In genomic region chr7:120980041-120980440, GRCm38 (mm10) we compare ENCODE assay signal across 14 mouse cellular contexts. TPM values are rescaled to one million over a fixed set of nuclear protein-coding genes. Genes with fewer than 3 reads are reported as not detected.
DNase-seq lines count a peak whose midpoint lies in the region; ATAC-seq and TF ChIP-seq lines count a peak whose summit lies in the region.
"Had no signal": no experiment of that assay in that cellular context is flagged by ENCODE, and none has a peak within 500 bp of the region (broad histone marks: within the 10 kb centered on the region; RNA-seq: fewer than 3 reads in every experiment).

No protein-coding gene starts in this region.

- no peaks in the 10 kb centered on the region for H3K36me3 ChIP-seq in kidney, adult 2 months (ENCODE audit: control insufficient read depth, insufficient read depth, low read length)
- H3K36me3 ChIP-seq in embryonic facial prominence, embryonic 10.5 days (replicated peaks), result no peaks in the 10 kb centered on the region
- H3K36me3 ChIP-seq in hindbrain, embryonic 16.5 days (ENCODE audit: control insufficient read depth, insufficient read depth, low read length), result no peaks in the 10 kb centered on the region
- no peaks in the 10 kb centered on the region for H3K36me3 ChIP-seq in midbrain, embryonic 14.5 days (ENCODE audit: control insufficient read depth, insufficient read depth, low read length)

- H3K4me2 ChIP-seq in hindbrain, embryonic 16.5 days (ENCODE audit: low read length), result peak overlapping the region; percentile 87; the same call in 1 of the 2 replicates
- peak overlapping the region; percentile 89 for H3K4me2 ChIP-seq in midbrain, embryonic 14.5 days (ENCODE audit: low read length)

- TF ChIP-seq CTCF in kidney, adult 2 months (conservative IDR thresholded peaks at IDR 0.05; ENCODE audit: insufficient read depth, insufficient read length, low read depth, low read length), result no peak

- H3K4me1 ChIP-seq in kidney, adult 2 months (ENCODE audit: control insufficient read depth, insufficient read depth, low read length), result peaks cover 12% of the 10 kb centered on the region
- H3K4me1 ChIP-seq in embryonic facial prominence, embryonic 10.5 days, result peaks cover 30% of the 10 kb centered on the region
- H3K4me1 ChIP-seq in hindbrain, embryonic 16.5 days (ENCODE audit: control insufficient read depth, insufficient read depth, low read depth, low read length), result peaks cover 12% of the 10 kb centered on the region
- H3K4me1 ChIP-seq in midbrain, embryonic 14.5 days (ENCODE audit: control insufficient read depth, insufficient read depth, low read length), result peaks cover 24% of the 10 kb centered on the region

- no peak overlapping the region for H3K9ac ChIP-seq in hindbrain, embryonic 16.5 days (ENCODE audit: low read depth, low read length)
- no peak overlapping the region for H3K9ac ChIP-seq in midbrain, embryonic 14.5 days (replicated peaks; ENCODE audit: low read length)
- H3K9ac ChIP-seq: forebrain, postnatal 0 days had no signal

- H3K27ac ChIP-seq in kidney, adult 2 months (ENCODE audit: insufficient read depth, low read depth, low read length), result 0 out of 2 replicates have a peak overlapping the region, but pooled peaks have one; percentile 20
- H3K27ac ChIP-seq in embryonic facial prominence, embryonic 10.5 days (replicated peaks), result no peak overlapping the region
- H3K27ac ChIP-seq in hindbrain, embryonic 16.5 days (ENCODE audit: low read depth, low read length), result no peak overlapping the region
- no peak overlapping the region for H3K27ac ChIP-seq in midbrain, embryonic 14.5 days (replicated peaks; ENCODE audit: low read depth, low read length)

- no peak for TF ChIP-seq POLR2A in kidney, adult 2 months (IDR thresholded peaks at IDR 0.05; ENCODE audit: low read depth, low read length)

- intact Hi-C loops in left cerebral cortex, postnatal 4 days (cut with DNase I), result no loop called here

- H3K27me3 ChIP-seq in kidney, adult 2 months (replicated peaks; ENCODE audit: control insufficient read depth, insufficient read depth, low read length), result no peaks in the 10 kb centered on the region
- H3K27me3 ChIP-seq in embryonic facial prominence, embryonic 10.5 days (replicated peaks; ENCODE audit: low read depth, poor library complexity, severe bottlenecking), result no peaks in the 10 kb centered on the region
- H3K27me3 ChIP-seq in hindbrain, embryonic 16.5 days (replicated peaks; ENCODE audit: control insufficient read depth, insufficient read depth, low read length), result no peaks in the 10 kb centered on the region
- no peaks in the 10 kb centered on the region for H3K27me3 ChIP-seq in midbrain, embryonic 14.5 days (ENCODE audit: control insufficient read depth, insufficient read depth, low read length)

- no peaks in the 10 kb centered on the region for H3K9me3 ChIP-seq in embryonic facial prominence, embryonic 10.5 days
- H3K9me3 ChIP-seq in hindbrain, embryonic 16.5 days (ENCODE audit: control insufficient read depth, low read length), result no peaks in the 10 kb centered on the region
- H3K9me3 ChIP-seq in midbrain, embryonic 14.5 days (ENCODE audit: control insufficient read depth, low read length), result no peaks in the 10 kb centered on the region

- no peak for DNase-seq in kidney, adult 2 months
- DNase-seq in kidney, adult 8-10 months, result no peak
- DNase-seq in embryonic facial prominence, embryonic 10.5 days (ENCODE audit: low spot score), result no peak
- DNase-seq in midbrain, embryonic 14.5 days, result no peak
- no peak for DNase-seq in adrenal gland, postnatal 14 days
- DNase-seq in left cerebral cortex, postnatal 4 days, result no peak
- no peak for DNase-seq in T-cell, adult 2 months (ENCODE audit: low spot score)
- DNase-seq: cerebellum, adult 8-10 months; forebrain, postnatal 0 days; right cerebral cortex, postnatal 14 days; thymus, postnatal 4 days had no signal

- no peak for ATAC-seq in hindbrain, embryonic 16.5 days
- ATAC-seq in midbrain, embryonic 14.5 days (ENCODE audit: low FRiP score, low TSS enrichment), result no peak
- ATAC-seq: forebrain, postnatal 0 days had no signal

- H3K4me3 ChIP-seq in kidney, adult 2 months (ENCODE audit: insufficient read depth, low read depth, low read length), result no peak overlapping the region
- H3K4me3 ChIP-seq in embryonic facial prominence, embryonic 10.5 days, result peak overlapping the region; percentile 96; the same call in 1 of the 2 replicates
- H3K4me3 ChIP-seq in hindbrain, embryonic 16.5 days (ENCODE audit: low read length), result no peak overlapping the region
- H3K4me3 ChIP-seq in midbrain, embryonic 14.5 days (replicated peaks; ENCODE audit: low read depth, low read length), result no peak overlapping the region; the same call in 1 of the 2 replicates

- 82% methylated on average over 4 of the region's 4 CpGs for WGBS in kidney, adult 2 months
- WGBS in embryonic facial prominence, embryonic 10.5 days, result 90% methylated on average over 4 of the region's 4 CpGs
- WGBS in hindbrain, embryonic 16.5 days, result 93% methylated on average over 4 of the region's 4 CpGs
- WGBS in midbrain, embryonic 14.5 days, result 91% methylated on average over 4 of the region's 4 CpGs

RNA-seq across cellular contexts. Expression of gene Cdr2, which starts 2.1 kb away (rescaled TPM):
- polyA plus RNA-seq in kidney, adult 2 months (2012; rRNA removed), result 28.5 and 30.8 TPM in 2 replicates
- 11.5 and 14.5 TPM in 2 replicates for polyA plus RNA-seq in embryonic facial prominence, embryonic 10.5 days (2016; fragmentation: Nextera tagmentation; extraction: Ambion mirVana)
- 14.7 and 15.3 TPM in 2 replicates for polyA plus RNA-seq in hindbrain, embryonic 16.5 days (2015; fragmentation: Nextera tagmentation; extraction: Ambion mirVana)
- polyA plus RNA-seq in midbrain, embryonic 14.5 days (2014; fragmentation: Nextera tagmentation; extraction: Ambion mirVana), result 16.3 and 17.8 TPM in 2 replicates
- total RNA-seq in adrenal gland, postnatal 14 days (2021), result 14.2 and 16.3 TPM in 2 replicates
- 10 to 100 TPM in 1 of 2 experiments, 1 to 10 TPM in 1; 8.5 to 11.4 TPM for total RNA-seq in left cerebral cortex, postnatal 4 days (2021)

RNA-seq across cellular contexts. Expression of gene Mfsd13b, which starts 2.3 kb away (rescaled TPM):
- polyA plus RNA-seq in kidney, adult 2 months (2012; rRNA removed), result 1.1 and 1.2 TPM in 2 replicates
- 0.40 and 0.62 TPM in 2 replicates for polyA plus RNA-seq in embryonic facial prominence, embryonic 10.5 days (2016; fragmentation: Nextera tagmentation; extraction: Ambion mirVana)
- 0.35 TPM in 1 of 2 replicates, not detected in the other for polyA plus RNA-seq in hindbrain, embryonic 16.5 days (2015; fragmentation: Nextera tagmentation; extraction: Ambion mirVana)
- polyA plus RNA-seq in midbrain, embryonic 14.5 days (2014; fragmentation: Nextera tagmentation; extraction: Ambion mirVana), result 0.28 TPM in 1 of 2 replicates, not detected in the other
- not detected in 2 replicates for total RNA-seq in adrenal gland, postnatal 14 days (2021)
- total RNA-seq in left cerebral cortex, postnatal 4 days (2021), result not detected
- total RNA-seq: heart, postnatal 25 days; liver, adult 2 months had no signal
- polyA plus RNA-seq: liver, adult 2 months had no signal

RNA-seq across cellular contexts. Expression of gene Mettl9, which starts 54.2 kb away (rescaled TPM):
- 31.5 and 35.6 TPM in 2 replicates for polyA plus RNA-seq in kidney, adult 2 months (2012; rRNA removed)
- 182 and 187 TPM in 2 replicates for polyA plus RNA-seq in embryonic facial prominence, embryonic 10.5 days (2016; fragmentation: Nextera tagmentation; extraction: Ambion mirVana)
- 167 and 175 TPM in 2 replicates for polyA plus RNA-seq in hindbrain, embryonic 16.5 days (2015; fragmentation: Nextera tagmentation; extraction: Ambion mirVana)
- 209 and 227 TPM in 2 replicates for polyA plus RNA-seq in midbrain, embryonic 14.5 days (2014; fragmentation: Nextera tagmentation; extraction: Ambion mirVana)
- total RNA-seq in adrenal gland, postnatal 14 days (2021), result 104 TPM in 2 replicates
- 100 to 1,000 TPM; 113 to 139 TPM for total RNA-seq in left cerebral cortex, postnatal 4 days (2021)
